Mouse (Mus musculus) lung, postnatal 4 days (tissue): ENCODE measurements around the gene N4bp3.
"Not testable (repeated sequence)": the region's sequence is repeated elsewhere in the genome, so short reads cannot be mapped to it uniquely, and the experiment has no call there.

ENCODE experiments used
- DNase-seq, 2 experiments: peaks; one replicate each; pipeline ENCODE4 v3.0.0; 2021

The N4bp3 gene

GRCm38 (mm10) chr11:51650691-51651515, at the start of gene N4bp3, which contains the start of gene D930048N14Rik:
N4bp3 (minus strand) TSS chr11:51650842.
D930048N14Rik (plus strand) TSS chr11:51650954.
- DNase-seq, result peak; percentile 88 to 92

- DNase-seq, result no peak
Observed at GRCm38 (mm10) chr11:51694984-51695383, 44.3 kb upstream of the N4bp3 start.

- not testable (repeated sequence) for DNase-seq
Observed at GRCm38 (mm10) chr11:51690597-51690996, 40.0 kb upstream of the N4bp3 start.

- no peak for DNase-seq
Observed at GRCm38 (mm10) chr11:51689343-51689742, 38.7 kb upstream of the N4bp3 start.

- DNase-seq, result peak; percentile 100
Observed at GRCm38 (mm10) chr11:51688330-51689328, 38.0 kb upstream of the N4bp3 start, which contains the start of gene 0610009B22Rik. 0610009B22Rik (minus strand) TSS chr11:51688874.

GRCm38 (mm10) chr11:51681976-51682374, 31.3 kb upstream of the N4bp3 start:
- no peak for DNase-seq

GRCm38 (mm10) chr11:51681324-51681975, 30.8 kb upstream of the N4bp3 start:
- peak; percentile 85 to 91 for DNase-seq

GRCm38 (mm10) chr11:51679466-51679865, 28.8 kb upstream of the N4bp3 start:
- no peak for DNase-seq

GRCm38 (mm10) chr11:51677737-51678418, 27.2 kb upstream of the N4bp3 start:
- DNase-seq, result peak in 1 of 2 experiments; percentile 34

- DNase-seq, result no peak
Observed at GRCm38 (mm10) chr11:51675386-51675785, 24.7 kb upstream of the N4bp3 start.

- no peak for DNase-seq
Observed at GRCm38 (mm10) chr11:51673291-51673690, 22.6 kb upstream of the N4bp3 start.

GRCm38 (mm10) chr11:51671376-51671775, 20.7 kb upstream of the N4bp3 start:
- DNase-seq, result no peak

GRCm38 (mm10) chr11:51670846-51671245, 20.2 kb upstream of the N4bp3 start:
- DNase-seq, result no peak

- peak in 1 of 2 experiments; percentile 41 for DNase-seq
Observed at GRCm38 (mm10) chr11:51664747-51665146, 14.1 kb upstream of the N4bp3 start.

- DNase-seq, result no peak
Observed at GRCm38 (mm10) chr11:51662632-51663031, 12.0 kb upstream of the N4bp3 start.

GRCm38 (mm10) chr11:51661867-51662365, 11.3 kb upstream of the N4bp3 start:
- no peak for DNase-seq

- DNase-seq, result peak; percentile 46 to 57
Observed at GRCm38 (mm10) chr11:51658705-51659104, 8.1 kb upstream of the N4bp3 start.

- DNase-seq, result peak in 1 of 2 experiments; percentile 7
Observed at GRCm38 (mm10) chr11:51658291-51658690, 7.6 kb upstream of the N4bp3 start.

GRCm38 (mm10) chr11:51656798-51657521, 6.3 kb upstream of the N4bp3 start:
- peak; percentile 28 to 47 for DNase-seq

- DNase-seq, result no peak
Observed at GRCm38 (mm10) chr11:51654891-51655290, 4.2 kb upstream of the N4bp3 start.

GRCm38 (mm10) chr11:51653736-51654135, 3.1 kb upstream of the N4bp3 start:
- DNase-seq, result no peak
